Mouse (Mus musculus) liver, adult 2 months (tissue): ENCODE data around the gene Muc3.

Experiments used
- CTCF ChIP-seq: fragments of 200-500 bp; IDR thresholded peaks from 2 replicates; pipeline ENCODE4 v1.5.1; 2011; ENCODE audit warnings: low read depth, low read length, control low read depth
- POLR2A ChIP-seq: fragments of 200-500 bp; IDR thresholded peaks from 2 replicates; pipeline ENCODE4 v1.6.1; 2011; ENCODE audit warnings: low read length, control low read depth; ENCODE audit not compliant: insufficient read depth; ENCODE audit errors: extremely low read depth

GRCm38 (mm10) chr5:137122686-137123193 lies 26.4 kb downstream of the Muc3 start:
- no peak for TF ChIP-seq POLR2A
- peak; percentile 75 for TF ChIP-seq CTCF
